Mouse (Mus musculus): ENCODE data around the gene Gm49661. TPM values are rescaled to one million over a fixed set of nuclear protein-coding genes. Genes with fewer than 3 reads are reported as not detected.

Gene Gm49661
- polyA plus RNA-seq, 1 experiment from 2014 or later = not detected

GRCm38 (mm10) chr8:84959811-84960210 lies 9.4 kb downstream of the Gm49661 start:
- no peak for ATAC-seq (replicated peaks; ENCODE audit: low FRiP score, low read depth)
- TF ChIP-seq CTCF (IDR thresholded peaks at IDR 0.05; ENCODE audit: low read depth) = no peak
- peaks cover 4% of the 10 kb centered on the region; the same call in 1 of the 2 replicates for H3K36me3 ChIP-seq (ENCODE audit: insufficient read depth, low read length)

GRCm38 (mm10) chr8:84956768-84957167 lies 12.5 kb downstream of the Gm49661 start:
- H3K4me2 ChIP-seq (ENCODE audit: low read length) = no peak overlapping the region
- no peaks in the 10 kb centered on the region; the same call in none of the 2 replicates for H3K27me3 ChIP-seq (ENCODE audit: insufficient read depth, low read length)
- DNase-seq (ENCODE audit: low spot score) (peak; percentile 62), ATAC-seq (replicated peaks; ENCODE audit: low FRiP score, low read depth) (no peak)
- no peak overlapping the region for H3K4me3 ChIP-seq (replicated peaks; ENCODE audit: low read depth, low read length)
- WGBS = 53% methylated on average over 2 of the region's 2 CpGs
- no peak overlapping the region for H3K27ac ChIP-seq
- peak; percentile 90 for TF ChIP-seq CTCF (IDR thresholded peaks at IDR 0.05; ENCODE audit: low read depth)
- no peaks in the 10 kb centered on the region for H3K9me3 ChIP-seq (replicated peaks; ENCODE audit: low read length)
- no peak overlapping the region for H3K9ac ChIP-seq (ENCODE audit: low read depth, low read length)
- H3K4me1 ChIP-seq (replicated peaks; ENCODE audit: insufficient read depth, low read length) = no peaks in the 10 kb centered on the region
- H3K36me3 ChIP-seq (ENCODE audit: insufficient read depth, low read length) = peaks cover 4% of the 10 kb centered on the region; the same call in 1 of the 2 replicates

More at GRCm38 (mm10) chr8:84959811-84960210, 9.4 kb downstream of the Gm49661 start:
- 84% methylated on average over 7 of the region's 7 CpGs for WGBS
- peaks cover 1% of the 10 kb centered on the region for H3K4me1 ChIP-seq (replicated peaks; ENCODE audit: insufficient read depth, low read length)
- no peak overlapping the region for H3K4me3 ChIP-seq (replicated peaks; ENCODE audit: low read depth, low read length)
- no peak for DNase-seq (ENCODE audit: low spot score)
- H3K9me3 ChIP-seq (replicated peaks; ENCODE audit: low read length) = no peaks in the 10 kb centered on the region
- H3K4me2 ChIP-seq (ENCODE audit: low read length) = no peak overlapping the region
- H3K27ac ChIP-seq = no peak overlapping the region
- H3K9ac ChIP-seq (ENCODE audit: low read depth, low read length) = no peak overlapping the region
- no peaks in the 10 kb centered on the region for H3K27me3 ChIP-seq (ENCODE audit: insufficient read depth, low read length)

- Histone ChIP-seq H3K9me3 (replicated peaks; ENCODE audit: low read length) (no peaks in the 10 kb centered on the region), H3K27me3 (ENCODE audit: insufficient read depth, low read length) (peaks cover 16% of the 10 kb centered on the region), H3K4me3 (replicated peaks; ENCODE audit: low read depth, low read length) (no peak overlapping the region), H3K36me3 (ENCODE audit: insufficient read depth, low read length) (no peaks in the 10 kb centered on the region; the same call in 1 of the 2 replicates), H3K9ac (ENCODE audit: low read depth, low read length) (no peak overlapping the region), H3K4me1 (replicated peaks; ENCODE audit: insufficient read depth, low read length) (no peaks in the 10 kb centered on the region), H3K4me2 (ENCODE audit: low read length) (no peak overlapping the region), H3K27ac (no peak overlapping the region)
- TF ChIP-seq CTCF (IDR thresholded peaks at IDR 0.05; ENCODE audit: low read depth) = no peak
- ATAC-seq (replicated peaks; ENCODE audit: low FRiP score, low read depth) (no peak), DNase-seq (ENCODE audit: low spot score) (peak; percentile 25)
- 9% methylated on average over 18 of the region's 18 CpGs for WGBS
Measured at GRCm38 (mm10) chr8:84952612-84953255, 16.5 kb downstream of the Gm49661 start.

- Histone ChIP-seq H3K9ac (ENCODE audit: low read depth, low read length) (no peak overlapping the region), H3K9me3 (replicated peaks; ENCODE audit: low read length) (no peaks in the 10 kb centered on the region), H3K4me3 (replicated peaks; ENCODE audit: low read depth, low read length) (no peak overlapping the region), H3K4me1 (replicated peaks; ENCODE audit: insufficient read depth, low read length) (0 out of 2 replicates have a peak, but pooled peaks cover 6% of the 10 kb centered on the region), H3K36me3 (ENCODE audit: insufficient read depth, low read length) (no peaks in the 10 kb centered on the region), H3K27me3 (ENCODE audit: insufficient read depth, low read length) (peaks cover 42% of the 10 kb centered on the region), H3K4me2 (ENCODE audit: low read length) (no peak overlapping the region), H3K27ac (no peak overlapping the region)
- ATAC-seq (replicated peaks; ENCODE audit: low FRiP score, low read depth) = no peak
- WGBS = 22% methylated on average over 12 of the region's 12 CpGs
- 0 out of 2 replicates have a peak, but pooled peaks have one; percentile 4 for TF ChIP-seq CTCF (IDR thresholded peaks at IDR 0.05; ENCODE audit: low read depth)
- no peak for DNase-seq (ENCODE audit: low spot score)
Measured at GRCm38 (mm10) chr8:84949753-84950152, 19.5 kb downstream of the Gm49661 start.

- 0 out of 2 replicates have a peak, but pooled peaks cover 6% of the 10 kb centered on the region for H3K4me1 ChIP-seq (replicated peaks; ENCODE audit: insufficient read depth, low read length)
- no peak overlapping the region for H3K9ac ChIP-seq (ENCODE audit: low read depth, low read length)
- H3K36me3 ChIP-seq (ENCODE audit: insufficient read depth, low read length) = no peaks in the 10 kb centered on the region
- no peak overlapping the region for H3K27ac ChIP-seq
- no peak for TF ChIP-seq CTCF (IDR thresholded peaks at IDR 0.05; ENCODE audit: low read depth)
- peaks cover 52% of the 10 kb centered on the region for H3K27me3 ChIP-seq (ENCODE audit: insufficient read depth, low read length)
- DNase-seq (ENCODE audit: low spot score) (peak; percentile 72), ATAC-seq (replicated peaks; ENCODE audit: low FRiP score, low read depth) (no peak)
- H3K9me3 ChIP-seq (replicated peaks; ENCODE audit: low read length) = no peaks in the 10 kb centered on the region
- WGBS = 13% methylated on average over 9 of the region's 9 CpGs
- no peak overlapping the region for H3K4me2 ChIP-seq (ENCODE audit: low read length)
- H3K4me3 ChIP-seq (replicated peaks; ENCODE audit: low read depth, low read length) = no peak overlapping the region
Measured at GRCm38 (mm10) chr8:84947241-84947545, 22.0 kb downstream of the Gm49661 start.

- H3K9me3 ChIP-seq (replicated peaks; ENCODE audit: low read length) = no peaks in the 10 kb centered on the region
- 0 out of 2 replicates have a peak, but pooled peaks cover 6% of the 10 kb centered on the region for H3K4me1 ChIP-seq (replicated peaks; ENCODE audit: insufficient read depth, low read length)
- H3K4me2 ChIP-seq (ENCODE audit: low read length) = peak within 1 kb of the TSS; percentile 68
- no peak within 1 kb of the TSS for H3K27ac ChIP-seq
- WGBS = 7% methylated on average over 17 of the region's 17 CpGs
- TF ChIP-seq CTCF (IDR thresholded peaks at IDR 0.05; ENCODE audit: low read depth) = peak; percentile 24; the same call in 1 of the 2 replicates
- no peak within 1 kb of the TSS for H3K9ac ChIP-seq (ENCODE audit: low read depth, low read length)
- ATAC-seq (replicated peaks; ENCODE audit: low FRiP score, low read depth) (no peak), DNase-seq (ENCODE audit: low spot score) (no peak)
- H3K27me3 ChIP-seq (ENCODE audit: insufficient read depth, low read length) = peaks cover 52% of the 10 kb centered on the region
- no peaks in the 10 kb centered on the region for H3K36me3 ChIP-seq (ENCODE audit: insufficient read depth, low read length)
- H3K4me3 ChIP-seq (replicated peaks; ENCODE audit: low read depth, low read length) = peak within 1 kb of the TSS; percentile 34
Measured at GRCm38 (mm10) chr8:84946528-84947240, 22.5 kb downstream of the Gm49661 start, which contains the start of gene Rtbdn. Rtbdn (plus strand) TSS chr8:84946991.

Data from kidney, postnatal 0 days (tissue).